Mouse (Mus musculus) bone marrow macrophage, adult 2 months (primary cell): Measurements from ENCODE around the gene Sh3pxd2a.

ENCODE experiments used
- CTCF ChIP-seq: IDR thresholded peaks from 2 replicates; pipeline ENCODE4 v1.5.1; 2012; ENCODE audit warnings: low read depth, mild to moderate bottlenecking, low read length, moderate library complexity
- POLR2A ChIP-seq: IDR thresholded peaks from 2 replicates; pipeline ENCODE4 v1.6.1; 2012; ENCODE audit warnings: mild to moderate bottlenecking, low read depth, low read length, borderline replicate concordance

- TF ChIP-seq CTCF (no peak), POLR2A (no peak)
Measured at GRCm38 (mm10) chr19:47463206-47463605, 995 bp downstream of the Sh3pxd2a start.
